Mouse (Mus musculus) testis, adult 2 months (tissue): ENCODE measurements around the gene Tjp1.

Experiments
- CTCF ChIP-seq: fragments of 200-500 bp; IDR thresholded peaks from 2 replicates; pipeline ENCODE4 v1.5.1; 2012; ENCODE audit warnings: low read depth, mild to moderate bottlenecking, inconsistent platforms, low read length, moderate library complexity; ENCODE audit not compliant: control insufficient read depth, insufficient read depth, insufficient replicate concordance
- POLR2A ChIP-seq: fragments of 200-500 bp; IDR thresholded peaks from 2 replicates; pipeline ENCODE4 v1.6.1; 2012; ENCODE audit warnings: low read depth, mild to moderate bottlenecking, inconsistent platforms, low read length, moderate library complexity; ENCODE audit not compliant: control insufficient read depth

DNA sequence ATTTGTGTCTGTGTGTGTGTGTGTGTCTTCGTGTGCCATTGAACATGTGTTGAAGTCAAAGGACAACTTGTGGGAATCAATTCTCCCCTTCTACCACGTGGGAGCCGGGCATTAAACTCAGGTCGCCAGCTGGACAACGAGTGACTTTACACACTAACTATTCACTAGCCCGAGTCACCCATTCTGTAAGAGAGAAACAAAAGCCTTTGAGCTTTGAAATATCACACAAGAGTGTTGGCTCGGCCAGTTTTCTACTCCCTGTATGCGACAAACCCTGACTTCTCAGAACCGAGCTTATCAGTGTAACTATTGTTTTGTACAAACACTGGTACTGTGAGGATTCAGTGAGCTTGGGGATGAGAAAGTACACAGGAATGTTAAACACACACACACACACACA, 134.6 kb downstream of the Tjp1 start:
- TF ChIP-seq POLR2A (no peak), CTCF (no peak)
